Mouse (Mus musculus) cerebellum, adult 8-10 months (tissue): ENCODE data around the gene Dgka.

Source experiments
- DNase-seq: peaks from one replicate; pipeline ENCODE4 v3.0.0; 2022

Dgka gene

DNA sequence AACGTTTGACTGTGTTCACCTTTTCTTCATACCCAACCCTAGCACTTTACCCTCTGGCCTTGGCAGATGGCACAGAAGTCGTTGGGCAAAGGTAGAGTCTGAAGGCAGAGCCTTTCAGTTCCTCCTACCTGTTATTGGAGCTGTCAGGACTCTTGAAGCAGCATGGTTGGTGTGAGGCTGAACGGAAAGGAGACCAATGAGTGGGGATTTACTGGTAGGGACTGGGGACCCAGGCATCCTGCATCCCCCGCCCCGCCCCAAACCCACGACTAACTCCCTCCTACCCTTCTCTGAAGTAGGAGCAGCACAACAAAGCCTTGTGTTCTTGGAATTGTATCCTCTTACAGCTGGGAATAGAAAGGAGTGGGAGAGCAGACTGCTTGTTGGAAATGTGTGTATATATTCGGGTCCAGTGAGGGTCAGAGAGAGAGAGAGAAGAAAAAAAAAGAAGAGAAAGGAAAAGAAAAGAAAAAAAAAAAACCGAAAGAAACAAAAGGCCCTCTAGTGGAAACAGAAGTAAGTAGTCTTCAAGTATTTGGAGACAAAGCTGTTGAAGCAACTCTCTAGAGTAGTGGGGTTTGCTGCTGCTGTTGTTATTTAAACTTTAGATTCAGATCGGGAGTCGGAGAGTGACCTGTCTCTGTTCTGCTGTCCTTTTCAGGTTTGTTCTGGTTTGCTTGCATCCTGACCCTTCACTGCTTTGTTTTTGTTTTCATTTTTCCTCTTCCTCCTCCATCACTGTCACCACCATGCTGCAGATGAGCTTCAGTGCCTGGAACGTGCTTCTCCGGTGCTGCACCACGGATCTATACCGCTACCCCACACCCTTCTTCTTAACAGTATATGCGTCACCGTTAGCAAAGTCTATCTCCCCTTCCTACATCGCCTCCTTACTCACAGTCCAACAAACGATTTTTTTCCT, at the start of gene Dgka:
Gene Dgka, minus strand, starts transcription at position 176 of the 922 bp plus-strand sequence.
- DNase-seq: no peak

DNA sequence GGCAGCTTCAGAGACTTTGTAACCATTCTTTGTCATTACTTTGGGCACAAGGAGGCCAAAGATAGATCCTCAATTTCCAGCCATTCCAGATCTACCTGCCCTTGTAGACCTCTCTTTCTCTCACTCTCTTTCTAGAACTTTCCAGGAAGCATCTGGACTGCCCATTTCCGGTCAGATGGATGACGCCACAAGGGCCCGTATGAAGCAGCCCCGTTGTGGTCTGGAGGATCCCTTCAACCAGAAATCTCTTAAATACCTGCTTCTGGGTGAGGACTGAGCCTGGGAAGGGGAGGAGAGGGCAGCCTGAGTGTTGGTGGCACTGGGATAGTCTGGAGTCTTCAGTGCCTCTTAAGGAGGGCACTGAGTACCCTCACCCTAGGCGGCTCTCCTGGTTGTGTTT, 49.7 kb upstream of the Dgka start:
- DNase-seq: no peak

GRCm38 (mm10) chr10:128793258-128793657, 48.6 kb upstream of the Dgka start:
- no peak for DNase-seq

DNA sequence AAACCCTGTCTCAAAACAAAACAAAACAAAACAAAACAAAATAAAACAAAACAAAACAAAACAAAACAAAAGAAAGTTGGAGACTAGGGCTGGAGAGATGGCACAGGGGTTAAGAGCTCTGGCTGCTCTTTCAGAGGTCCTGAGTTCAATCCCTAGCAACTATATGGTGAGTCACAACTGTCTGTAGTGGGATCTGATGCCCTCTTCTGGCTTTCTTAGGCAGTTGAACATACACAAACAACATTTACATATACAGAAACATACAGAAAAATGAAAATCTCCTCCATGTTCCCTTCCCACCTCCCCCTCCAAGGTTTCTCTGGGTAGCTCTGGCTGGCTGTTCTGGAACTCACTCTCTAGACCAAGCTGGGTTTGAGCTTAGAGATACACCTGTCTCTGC, 47.4 kb upstream of the Dgka start:
- no peak for DNase-seq

- no peak for DNase-seq
These were observed 45.9 kb upstream of the Dgka start, which contains the start of gene Mmp19 for GRCm38 (mm10) chr10:128790398-128791124. TSS of gene Mmp19 (plus strand) at chr10:128790910.

DNA sequence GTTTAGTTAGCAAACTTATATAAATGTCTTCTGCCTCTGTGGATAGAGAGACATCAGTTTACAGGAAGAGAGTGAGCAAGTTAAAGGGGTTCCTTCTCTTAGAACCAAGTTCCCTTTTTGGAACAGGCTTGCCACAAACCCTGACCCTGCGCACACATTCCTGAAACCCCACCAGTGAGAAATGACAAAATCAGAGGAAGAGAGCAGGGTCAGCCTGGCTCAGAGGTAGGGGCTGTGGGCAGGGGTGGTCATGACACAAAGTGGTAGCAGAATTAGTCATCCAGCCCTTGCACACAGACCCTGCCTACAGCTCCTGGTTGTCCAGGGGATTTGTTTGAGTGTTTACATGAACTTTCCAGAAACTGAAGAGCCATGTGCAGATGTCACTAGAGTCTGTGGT, 35.5 kb upstream of the Dgka start:
- no peak for DNase-seq

GRCm38 (mm10) chr10:128779011-128779795, 34.5 kb upstream of the Dgka start:
- no peak for DNase-seq

DNA sequence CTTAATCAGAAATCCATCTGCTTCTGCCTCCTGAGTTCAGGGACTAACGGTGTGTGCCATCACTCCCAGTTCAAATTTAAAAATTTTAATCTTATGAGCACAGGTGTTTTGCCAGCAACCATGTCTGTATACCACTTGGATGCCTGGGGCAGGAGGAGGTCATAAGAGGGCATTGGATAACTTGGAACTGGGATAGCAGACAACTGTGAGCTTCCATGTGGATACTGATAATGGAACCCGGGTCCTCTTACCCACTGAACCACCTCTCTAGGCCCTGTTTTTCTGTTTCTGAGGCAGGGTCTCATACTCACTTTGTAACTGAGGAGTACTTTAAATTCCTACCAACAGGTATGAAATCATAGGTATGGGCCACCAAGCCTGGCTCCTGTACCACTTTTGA, 33.8 kb upstream of the Dgka start:
- DNase-seq: no peak

- no peak for DNase-seq
These were observed 29.0 kb upstream of the Dgka start for GRCm38 (mm10) chr10:128773685-128774084.

GRCm38 (mm10) chr10:128772895-128773294, 28.2 kb upstream of the Dgka start:
- no peak for DNase-seq

DNA sequence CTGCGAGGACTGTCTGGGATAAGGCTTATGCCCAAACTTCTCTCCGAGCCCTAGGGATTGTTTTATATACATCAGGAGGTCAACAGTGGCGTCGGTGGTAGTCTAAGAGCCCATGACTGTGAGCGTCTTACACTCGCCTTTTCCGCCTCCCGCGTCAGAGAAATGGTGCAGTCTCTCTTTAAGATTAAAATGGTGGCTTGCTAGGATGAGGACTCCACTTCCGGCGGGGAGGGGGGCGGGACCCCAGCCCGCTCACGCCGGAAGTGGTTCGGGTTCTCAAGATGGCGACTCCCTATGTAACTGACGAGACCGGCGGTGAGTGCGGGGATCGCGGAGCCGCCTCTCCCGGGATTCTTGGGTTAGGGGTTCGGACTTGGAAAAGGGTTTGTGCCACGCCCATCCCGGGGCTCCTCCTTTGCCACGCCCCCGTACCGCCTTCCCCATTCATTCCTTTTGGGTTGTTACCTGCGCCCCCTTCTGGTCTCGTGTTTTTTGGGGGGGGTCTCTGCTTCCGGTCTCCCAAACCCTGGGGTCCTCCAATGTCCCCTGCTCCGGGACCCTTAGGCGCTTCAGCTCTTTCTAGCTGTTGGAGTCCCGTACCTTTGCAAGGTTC, 3.7 kb upstream of the Dgka start:
- DNase-seq: peak; percentile 74

- DNase-seq: peak; percentile 53
These were observed 3.1 kb upstream of the Dgka start, which contains the start of gene Pym1 for GRCm38 (mm10) chr10:128747646-128748251. TSS of gene Pym1 (plus strand) at chr10:128747889.

DNA sequence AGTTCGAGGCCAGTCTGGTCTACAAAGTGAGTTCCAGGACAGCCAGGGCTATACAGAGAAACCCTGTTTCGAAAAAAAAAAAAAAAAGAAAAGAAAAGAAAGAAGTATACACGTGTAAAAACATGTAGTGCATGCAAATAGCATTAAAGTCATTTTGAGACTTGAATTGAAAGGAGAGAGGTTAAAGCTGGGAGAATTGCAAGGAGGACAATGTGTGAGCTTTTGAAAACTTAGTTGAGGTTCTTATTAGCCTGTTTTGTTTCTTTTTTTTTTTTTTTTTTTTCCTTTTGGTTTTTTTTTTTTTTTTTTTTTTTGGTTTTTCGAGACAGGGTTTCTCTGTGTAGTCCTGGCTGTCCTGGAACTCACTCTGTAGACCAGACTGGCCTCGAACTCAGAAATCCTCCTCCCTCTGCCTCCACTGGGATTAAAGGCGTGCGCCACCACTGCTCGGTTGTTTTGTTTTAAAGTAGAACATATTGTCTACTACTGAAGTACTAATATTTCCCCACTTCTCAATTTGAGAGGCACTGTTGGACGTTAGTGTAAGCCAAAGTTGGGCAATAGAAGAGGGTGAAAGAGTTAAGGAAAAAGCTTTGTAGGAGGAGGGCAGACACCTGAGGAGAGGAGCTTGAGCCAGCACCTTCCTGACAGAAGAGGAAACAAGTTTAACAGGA, 2.5 kb upstream of the Dgka start:
- no peak for DNase-seq

GRCm38 (mm10) chr10:128745946-128746613, 1.4 kb upstream of the Dgka start:
- no peak for DNase-seq

DNA sequence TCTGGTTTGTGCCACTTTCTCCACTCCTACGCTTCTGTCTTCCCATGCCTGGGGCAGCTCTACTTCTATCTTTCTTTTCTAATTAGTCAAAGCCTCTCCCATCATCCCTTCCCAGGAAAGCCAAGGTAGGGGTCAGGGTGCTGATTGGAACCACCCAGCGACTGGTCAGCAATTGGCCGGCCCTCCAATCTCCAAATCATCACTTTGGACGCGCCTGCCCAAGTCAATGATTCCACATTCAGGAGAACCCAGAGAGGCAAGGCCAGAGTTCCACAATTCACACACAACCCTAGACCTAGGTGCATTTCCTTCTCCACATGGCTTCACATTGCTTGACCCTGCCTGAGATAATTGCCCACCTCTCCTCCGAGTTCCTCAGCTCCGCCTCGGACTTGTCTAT, 444 bp downstream of the Dgka start:
- DNase-seq: no peak

GRCm38 (mm10) chr10:128743791-128744191, 864 bp downstream of the Dgka start:
- peak; percentile 50 for DNase-seq

DNA sequence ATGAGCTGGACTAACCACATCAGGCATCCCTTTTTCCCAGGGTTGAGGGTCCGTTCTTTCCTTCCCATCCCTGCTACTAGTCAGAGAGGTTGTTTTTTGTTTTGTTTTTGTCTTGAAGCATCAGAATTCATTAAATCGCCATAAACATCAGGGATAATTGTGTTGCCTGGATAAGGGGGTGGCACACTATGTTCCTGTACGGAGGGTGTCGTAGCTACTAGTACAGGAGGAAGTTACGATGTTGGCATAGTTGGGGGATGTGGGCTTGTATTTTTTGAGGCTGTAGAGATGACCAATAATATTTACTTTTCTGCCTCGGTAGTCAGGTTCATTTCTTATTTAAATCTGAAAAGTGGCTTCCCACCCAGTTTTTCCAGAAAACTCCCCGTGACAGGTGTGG, 1.4 kb downstream of the Dgka start:
- no peak for DNase-seq

DNA sequence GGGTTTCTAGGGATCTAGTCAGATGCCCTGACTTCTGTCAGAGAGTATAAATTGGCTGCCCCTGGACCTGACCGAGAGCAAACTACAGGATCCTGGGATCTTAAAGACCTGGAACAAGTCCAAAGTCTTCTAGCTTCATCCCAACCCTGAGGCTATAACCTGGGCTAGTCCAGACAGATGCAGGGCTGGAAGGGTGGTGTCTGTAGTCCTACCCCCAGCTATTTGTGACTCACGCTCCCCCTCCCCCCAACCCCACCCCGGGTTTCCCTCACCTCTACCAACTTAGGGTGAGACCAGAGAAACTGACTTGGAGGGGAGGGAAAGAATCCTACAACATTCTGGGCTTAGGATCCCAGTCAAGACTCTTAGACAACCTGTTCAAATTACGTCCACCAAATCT, 2.0 kb downstream of the Dgka start:
- DNase-seq: no peak

DNA sequence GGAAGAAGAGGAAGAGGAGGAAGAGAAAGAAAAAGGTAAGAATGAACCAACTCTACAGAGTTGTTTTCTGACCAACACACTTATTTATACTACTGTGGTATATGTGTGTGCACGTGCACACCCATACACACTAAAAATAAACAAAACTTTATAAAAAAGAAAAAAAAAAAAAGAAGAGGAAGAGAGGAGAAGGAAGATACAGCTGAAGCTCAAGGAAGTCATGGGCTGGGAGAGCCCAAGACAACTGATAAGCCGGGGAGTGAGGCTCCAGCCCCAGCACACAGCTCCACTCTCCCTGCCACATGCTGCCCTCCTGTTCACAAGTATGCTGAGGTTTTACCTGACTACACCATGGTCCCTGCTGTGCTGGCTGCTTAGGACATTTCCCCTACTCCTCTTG, 4.4 kb downstream of the Dgka start:
- DNase-seq: no peak

DNA sequence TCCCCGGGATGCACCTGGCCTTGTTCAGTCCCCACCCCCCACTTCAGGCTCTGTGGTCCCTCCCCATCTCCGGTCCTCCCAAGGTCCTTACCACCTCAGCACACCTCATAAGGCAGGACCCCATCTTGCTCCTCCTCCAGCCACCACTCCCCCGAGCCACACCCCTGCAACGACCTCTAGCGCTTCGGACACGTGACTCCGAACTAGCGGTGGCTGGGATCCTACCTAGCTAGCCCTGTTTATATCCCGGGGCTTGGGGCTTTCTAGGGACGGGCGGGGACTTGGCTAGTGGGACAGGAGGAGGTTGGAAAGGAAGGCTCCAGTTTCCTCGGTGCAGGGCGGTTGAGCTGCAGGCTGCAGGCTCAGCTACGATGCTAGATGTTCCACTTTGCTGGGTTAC, 7.2 kb downstream of the Dgka start:
- no peak for DNase-seq

GRCm38 (mm10) chr10:128731992-128732391, 12.7 kb downstream of the Dgka start:
- no peak for DNase-seq
